Mouse (Mus musculus) spleen, postnatal 14 days (tissue): ENCODE data around the gene Ppp4r3a.

Experiments
- DNase-seq, 2 experiments: peaks; one replicate each; pipeline ENCODE4 v3.0.0; 2021 to 2022; ENCODE audit warnings: low spot score in 2 of 2

Gene Ppp4r3a

DNA sequence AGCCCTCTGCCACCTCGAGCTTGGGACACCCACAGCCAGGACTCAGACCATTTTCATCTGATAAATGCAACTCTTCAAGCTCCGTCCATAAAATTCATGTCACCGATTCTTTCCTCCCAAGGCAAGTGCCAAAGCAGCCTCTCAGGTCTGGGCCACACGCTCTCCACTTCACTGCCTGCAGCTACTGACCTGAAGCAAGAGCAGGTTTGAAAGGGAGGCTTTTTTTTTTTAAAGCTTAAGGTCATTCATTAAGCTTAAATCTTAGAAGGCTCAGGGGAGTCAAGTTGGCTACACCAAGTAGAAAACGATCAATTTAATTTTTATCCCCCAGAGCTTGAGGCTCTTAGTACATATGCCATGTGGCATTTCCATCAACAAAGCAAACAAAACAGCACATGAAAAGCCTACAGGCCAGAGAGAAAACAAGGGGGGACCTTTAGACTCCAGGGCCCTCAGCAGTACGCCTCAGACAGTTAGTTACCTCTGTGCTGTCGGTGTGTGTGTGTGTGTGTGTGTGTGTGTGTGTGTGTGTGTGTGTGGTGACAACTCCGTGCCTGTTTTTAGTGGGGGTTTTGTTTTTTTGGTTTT lies 70.3 kb downstream of the Ppp4r3a start:
- no peak for DNase-seq

DNA sequence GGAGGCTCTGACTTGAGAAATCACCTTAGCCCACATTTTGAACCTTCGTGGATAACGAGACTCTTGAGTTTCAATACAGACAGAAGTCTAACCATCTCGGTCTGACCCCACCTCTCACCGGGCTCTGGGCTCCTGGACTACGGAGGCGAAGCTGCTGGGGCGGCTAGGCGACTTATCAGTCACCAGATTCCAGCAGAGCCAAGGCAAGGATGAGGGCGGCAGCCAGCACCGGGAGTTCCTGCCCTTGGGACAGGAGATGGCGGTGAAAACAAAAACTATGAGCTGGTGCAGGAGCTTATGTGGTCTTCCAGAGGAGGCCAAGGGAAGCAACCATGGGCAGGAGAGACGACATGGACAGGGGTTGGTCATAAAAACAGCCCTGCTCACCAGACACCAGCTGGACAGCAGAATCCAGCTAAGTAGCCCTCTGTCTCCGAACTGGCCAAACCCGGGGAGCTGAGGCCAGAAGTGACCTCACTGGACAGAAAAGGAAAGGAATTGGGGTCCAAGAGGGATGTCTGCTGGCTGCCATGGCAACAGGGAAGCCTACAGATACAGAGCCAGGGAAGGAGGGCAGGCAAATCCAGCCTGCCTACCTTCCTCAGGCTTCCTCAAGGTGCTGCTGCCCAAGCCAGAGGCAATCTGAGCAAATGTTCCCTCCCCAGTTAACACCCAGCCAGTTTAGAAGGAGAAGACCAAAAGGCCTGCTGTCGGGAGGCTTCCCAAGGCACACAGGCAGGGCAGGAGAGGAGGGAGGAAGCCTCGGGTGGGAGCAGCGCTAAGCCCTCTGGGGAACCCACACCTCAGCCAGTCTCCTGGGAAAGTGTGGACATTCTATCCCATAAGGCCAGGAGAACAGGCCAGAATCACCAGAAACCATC lies 71.1 kb downstream of the Ppp4r3a start:
- no peak for DNase-seq

DNA sequence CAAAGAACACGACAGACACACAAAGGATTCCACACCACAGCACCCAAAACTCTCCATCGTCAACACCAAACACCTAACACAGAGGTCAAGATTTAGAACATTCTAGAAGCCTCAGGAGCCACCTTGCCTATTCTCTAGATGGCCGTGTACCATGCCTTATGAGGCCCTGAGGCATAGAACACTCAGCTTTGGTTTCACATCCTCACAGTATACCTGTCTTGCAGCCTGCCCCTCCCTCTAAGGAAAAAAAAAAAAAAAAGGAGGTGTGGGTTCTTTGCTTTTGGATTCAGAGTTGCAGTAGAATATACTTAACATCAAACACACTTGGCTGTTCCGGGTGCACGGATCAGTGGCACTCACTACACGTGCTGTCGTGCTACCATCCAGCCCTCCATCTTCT lies 72.5 kb downstream of the Ppp4r3a start:
- DNase-seq: no peak

DNA sequence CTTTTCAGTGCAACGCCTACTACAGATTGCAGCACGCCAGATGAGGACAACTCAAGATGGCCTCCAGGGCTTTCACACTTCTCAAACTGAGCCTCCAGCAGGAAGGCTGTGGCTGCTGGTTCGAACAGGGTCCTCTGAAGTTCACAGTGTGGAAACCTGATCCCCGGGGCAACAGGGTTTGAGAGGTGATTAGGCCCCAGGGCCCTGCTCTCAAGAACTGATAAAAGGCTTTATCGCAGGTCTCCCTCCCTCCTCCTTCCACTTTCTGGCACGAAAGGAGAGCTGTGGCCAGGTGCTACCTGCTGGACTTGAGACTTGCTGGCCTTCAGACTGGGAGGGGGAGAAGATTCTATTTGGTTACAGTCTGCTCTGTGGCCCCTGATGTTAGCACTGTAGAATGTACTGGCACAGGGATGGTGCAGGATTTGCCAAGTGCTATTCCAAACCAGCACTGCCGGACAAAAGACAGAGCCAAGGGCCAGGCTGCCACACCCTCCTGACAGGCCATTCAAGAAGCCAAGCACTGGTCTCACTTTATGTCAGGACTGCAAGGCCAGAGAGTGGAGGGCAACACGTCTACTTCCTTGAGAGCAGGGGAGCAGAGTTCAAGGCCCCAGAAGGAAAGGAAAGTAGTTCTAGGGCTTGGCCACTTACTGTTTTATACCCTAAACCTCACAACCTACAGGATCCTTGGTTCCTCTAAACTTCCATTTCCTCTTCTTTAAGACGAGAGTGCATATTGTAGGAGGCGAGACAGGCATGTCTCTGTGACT lies 73.2 kb downstream of the Ppp4r3a start:
- no peak for DNase-seq

DNA sequence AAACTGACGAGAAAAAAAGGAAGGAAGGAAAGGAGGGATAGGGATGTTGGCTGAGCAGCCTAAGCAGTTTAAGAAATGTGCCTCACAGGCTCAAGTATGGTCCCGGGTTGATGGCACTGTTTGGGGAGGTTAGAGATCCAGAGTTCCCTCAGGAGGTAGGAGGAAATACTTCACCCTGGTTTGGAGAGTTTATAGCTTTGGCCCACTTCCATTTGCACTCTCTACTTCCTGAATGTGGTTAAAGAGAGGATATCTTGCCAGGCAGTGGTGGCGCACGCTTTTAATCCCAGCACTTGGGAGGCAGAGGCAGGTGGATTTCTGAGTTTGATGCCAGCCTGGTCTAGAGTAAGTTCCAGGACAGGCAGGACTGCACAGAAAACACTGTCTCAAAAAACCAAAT lies 74.3 kb downstream of the Ppp4r3a start:
- no peak for DNase-seq

DNA sequence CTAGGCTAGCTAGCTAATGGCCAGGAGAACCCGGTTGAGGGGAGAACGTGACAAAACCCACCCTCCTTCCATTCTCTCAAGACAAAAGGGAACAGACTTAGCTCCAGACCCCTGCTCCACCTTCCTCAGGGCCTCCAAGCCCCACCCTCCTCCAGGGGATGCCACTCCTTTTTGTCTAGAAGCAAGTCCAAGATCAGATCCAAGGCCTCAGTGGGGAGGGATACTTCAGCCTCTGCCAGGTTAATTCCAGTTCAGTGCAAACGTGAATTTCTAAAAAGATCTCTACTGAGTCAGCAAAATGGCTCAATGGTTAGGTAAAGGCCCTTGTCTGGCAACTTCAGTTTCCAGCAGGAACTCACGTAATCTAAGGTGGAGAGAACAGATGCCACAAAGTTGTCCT lies 74.9 kb downstream of the Ppp4r3a start:
- DNase-seq: no peak

DNA sequence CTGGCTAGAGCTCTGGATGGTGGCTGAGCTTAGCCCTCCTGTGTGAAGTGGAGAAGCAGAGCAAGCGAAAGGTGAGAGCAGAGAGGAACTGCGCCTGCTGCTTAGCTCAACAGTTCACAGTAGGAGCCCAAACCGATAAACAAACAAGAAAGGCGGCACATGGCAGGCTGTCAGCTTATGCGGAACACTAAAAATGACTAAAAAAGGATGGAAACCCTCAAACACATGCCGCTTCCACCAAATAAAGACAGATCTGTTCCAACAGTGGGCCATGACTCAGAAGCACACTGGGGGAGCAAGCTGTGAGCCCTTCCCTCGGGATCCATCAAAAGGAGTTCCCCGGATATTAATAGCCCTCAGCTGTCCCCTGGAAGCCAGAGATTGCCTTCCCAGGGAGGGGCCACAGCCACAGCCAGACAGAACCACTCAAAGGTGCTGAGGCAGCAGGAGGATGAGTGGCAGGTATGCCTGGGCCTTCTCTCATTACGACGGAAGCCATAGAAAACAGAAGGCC lies 75.5 kb downstream of the Ppp4r3a start:
- DNase-seq: no peak

DNA sequence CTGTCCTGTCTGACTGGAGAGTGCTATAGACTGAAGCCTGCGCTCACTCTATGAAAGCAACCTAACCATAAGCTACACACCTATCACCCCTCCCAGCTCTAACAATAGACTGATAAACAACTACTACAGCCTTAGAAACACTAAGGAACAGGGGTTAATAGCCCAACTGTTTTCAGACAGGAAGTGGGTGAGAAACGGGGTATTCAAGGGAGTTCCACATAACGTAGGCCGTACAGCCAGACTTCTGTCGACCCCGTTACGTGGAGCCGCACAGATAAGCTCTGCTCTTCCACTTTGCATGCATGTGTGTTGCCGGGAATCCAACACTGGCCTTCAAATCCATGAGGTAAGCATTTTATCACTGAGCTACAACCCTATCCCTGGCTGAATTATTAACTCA lies 76.1 kb downstream of the Ppp4r3a start:
- DNase-seq: no peak

DNA sequence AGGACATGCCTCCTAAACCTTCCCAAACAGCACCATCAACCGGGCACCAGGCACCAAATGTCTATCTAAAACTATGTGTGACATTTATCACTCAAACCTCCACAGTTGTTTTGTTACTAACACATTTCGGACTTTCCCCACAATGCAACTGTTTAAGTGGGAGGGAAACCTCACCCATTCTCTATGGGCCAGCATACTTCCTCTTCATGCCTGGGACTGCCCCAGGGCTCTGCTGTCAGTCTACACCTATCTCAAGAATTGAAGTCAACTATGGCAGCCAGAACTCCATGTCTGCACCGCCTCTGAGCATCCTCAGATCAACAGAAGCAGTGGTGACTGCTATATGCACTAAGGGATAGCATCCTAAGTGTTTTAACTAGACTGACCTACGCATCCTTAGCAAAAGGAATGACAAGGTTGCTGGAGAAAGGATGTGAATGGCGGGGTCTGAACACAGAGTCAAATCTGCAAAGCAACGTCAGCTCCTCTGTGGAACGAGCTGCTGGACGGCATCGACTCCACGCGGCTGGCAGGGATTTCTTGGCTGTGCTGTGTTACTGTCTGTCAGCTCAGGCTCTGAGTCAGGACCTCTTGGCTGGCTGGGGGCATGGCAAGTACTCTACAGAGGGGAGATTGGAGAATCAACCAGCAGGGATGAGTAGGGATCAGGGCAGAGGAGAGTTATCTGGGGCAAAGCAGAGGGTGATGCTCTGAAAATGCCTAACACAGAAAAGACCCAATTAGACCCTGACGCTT lies 77.7 kb downstream of the Ppp4r3a start:
- peak in 1 of 2 experiments; percentile 35 for DNase-seq

DNA sequence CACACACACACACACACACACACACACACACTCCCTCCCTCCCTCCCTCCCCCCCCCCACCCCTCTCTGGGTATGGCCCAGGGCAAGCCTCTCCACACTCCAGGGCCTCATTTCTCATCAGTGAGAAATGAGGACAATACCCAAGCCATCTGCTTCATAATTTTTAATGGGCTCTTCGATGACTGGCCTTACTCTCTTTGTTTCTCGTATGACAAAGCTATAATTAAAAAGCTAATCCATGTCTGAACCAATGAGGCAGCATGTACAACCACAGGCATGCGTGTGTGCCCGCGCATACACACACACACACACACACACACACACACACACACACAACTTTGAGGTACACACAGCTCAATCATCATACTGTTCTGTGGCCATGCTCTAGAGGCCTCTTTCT lies 78.5 kb downstream of the Ppp4r3a start:
- DNase-seq: no peak

DNA sequence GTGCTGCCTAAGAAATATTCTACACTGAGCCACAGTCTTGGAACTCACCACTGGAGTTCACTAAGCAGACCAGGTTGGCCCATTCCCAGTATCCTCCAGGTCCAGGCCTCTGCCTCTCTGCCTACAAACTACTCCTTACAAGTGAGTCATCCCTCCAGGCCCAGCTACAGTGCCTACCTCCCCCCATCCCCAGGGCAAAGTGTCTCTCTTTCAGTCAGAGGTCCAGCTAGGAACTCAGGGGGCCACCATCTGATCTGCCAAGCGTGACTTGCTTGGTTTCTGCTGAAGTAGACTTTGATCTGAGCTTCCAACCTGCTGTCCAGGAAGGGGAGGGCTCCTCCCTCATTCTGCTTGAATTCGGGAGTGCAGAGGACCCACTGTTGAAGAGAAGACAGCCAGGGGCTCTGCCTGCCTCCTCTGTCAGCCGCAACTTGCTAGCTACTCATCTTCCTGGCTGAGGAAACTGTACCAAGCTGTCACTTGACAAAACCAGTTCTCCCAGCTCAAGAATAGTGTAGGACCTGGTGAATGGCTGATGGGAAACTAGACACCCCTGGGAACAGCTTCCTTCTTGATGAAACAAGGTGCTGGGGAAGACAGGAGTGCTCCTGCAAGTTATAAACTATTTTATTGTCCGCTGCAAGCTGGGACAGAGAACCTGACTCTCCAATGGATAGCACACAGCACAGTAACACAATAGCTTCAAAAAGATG lies 80.5 kb downstream of the Ppp4r3a start:
- no peak for DNase-seq

DNA sequence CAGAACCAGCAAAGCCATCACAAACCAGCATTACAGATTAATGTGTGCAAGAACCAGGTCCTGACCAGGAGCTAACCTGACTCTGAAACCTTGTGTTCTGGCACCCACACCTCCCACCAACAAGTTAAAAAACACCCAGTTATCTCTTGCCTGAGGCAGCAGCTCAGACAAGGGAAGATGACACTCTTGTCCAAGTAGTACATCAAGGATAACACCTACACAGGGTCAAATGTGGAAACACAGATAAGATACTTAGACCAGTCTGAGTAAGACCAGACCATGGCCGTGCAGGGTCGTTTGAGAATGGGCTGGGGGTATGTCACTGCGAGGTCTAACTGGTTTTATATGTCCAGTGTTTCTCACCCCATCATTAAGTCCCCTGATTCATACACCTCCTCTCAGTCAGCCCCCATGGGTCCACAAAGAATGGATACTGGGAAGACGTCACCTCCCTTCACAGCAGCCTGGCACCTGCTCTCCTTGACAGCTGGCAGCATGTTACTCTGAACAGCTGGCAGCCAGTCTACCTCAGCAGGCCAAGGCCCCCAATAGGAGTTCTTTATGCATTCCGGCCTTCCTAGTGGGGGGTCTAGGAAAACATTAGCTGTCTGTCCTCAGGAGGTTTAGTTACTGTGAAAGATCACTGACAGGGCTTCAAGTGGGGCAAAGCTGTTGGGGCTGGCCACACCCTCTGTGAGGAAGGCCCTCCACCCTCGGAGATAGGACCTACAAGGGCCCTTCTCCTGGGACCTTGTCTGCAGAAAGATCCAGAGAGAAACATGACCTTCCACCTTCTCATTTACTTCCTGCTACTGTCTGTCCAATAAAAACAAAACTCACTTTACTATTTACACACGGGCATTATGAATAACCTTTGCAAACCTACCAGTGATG lies 84.2 kb downstream of the Ppp4r3a start:
- no peak for DNase-seq

DNA sequence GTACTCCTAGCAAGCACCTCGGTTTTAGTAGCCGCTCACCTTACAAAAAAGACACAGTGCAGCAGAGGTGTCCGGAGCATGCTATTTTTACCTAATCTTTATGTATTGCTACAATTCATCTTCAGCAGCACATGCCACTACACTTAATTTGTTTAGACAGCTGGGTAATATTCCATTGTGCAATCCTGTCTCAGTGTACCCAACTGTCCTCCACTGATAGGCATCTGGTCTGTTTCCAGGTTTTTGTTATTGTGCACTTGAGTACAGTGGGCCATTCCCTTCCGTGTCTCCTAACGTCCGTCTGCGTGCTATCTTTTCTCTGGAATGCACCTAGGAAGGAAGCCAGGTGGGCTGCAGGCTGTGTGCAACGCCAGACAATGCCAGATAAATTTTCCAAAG lies 84.9 kb downstream of the Ppp4r3a start:
- DNase-seq: no peak

DNA sequence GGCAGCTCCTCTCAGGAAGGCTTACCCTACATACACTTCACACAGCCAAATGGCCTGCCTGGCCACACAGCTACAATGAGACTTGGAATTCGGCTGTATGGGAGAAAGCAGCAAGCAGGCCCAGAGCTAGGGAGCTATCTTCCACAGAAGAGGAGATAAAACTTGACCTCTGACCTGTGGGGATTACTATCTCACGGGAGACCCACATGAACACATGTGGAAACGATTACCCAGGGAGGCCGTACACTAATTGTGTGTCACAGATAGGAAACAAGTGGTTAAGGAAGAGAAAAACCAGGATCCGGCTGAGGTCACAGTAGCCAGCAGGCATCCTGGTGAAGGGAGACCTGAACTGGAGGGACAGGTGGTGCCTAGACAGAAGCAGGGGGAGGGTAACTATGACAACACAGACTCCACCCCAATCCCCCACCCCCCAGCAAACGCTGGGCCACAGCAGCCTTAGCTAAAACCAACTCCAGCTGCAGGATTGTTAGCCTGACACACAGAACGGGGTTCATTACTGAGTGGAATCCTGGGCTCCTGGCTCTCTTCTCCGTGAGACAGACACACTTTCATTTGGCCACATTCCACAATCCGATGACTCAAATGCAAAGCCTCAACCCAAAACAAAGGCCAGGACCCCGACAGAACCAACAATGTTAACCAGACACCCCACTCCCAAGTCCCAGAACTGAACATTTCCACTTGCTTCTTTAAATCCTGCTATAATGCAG lies 85.5 kb downstream of the Ppp4r3a start:
- DNase-seq: no peak

DNA sequence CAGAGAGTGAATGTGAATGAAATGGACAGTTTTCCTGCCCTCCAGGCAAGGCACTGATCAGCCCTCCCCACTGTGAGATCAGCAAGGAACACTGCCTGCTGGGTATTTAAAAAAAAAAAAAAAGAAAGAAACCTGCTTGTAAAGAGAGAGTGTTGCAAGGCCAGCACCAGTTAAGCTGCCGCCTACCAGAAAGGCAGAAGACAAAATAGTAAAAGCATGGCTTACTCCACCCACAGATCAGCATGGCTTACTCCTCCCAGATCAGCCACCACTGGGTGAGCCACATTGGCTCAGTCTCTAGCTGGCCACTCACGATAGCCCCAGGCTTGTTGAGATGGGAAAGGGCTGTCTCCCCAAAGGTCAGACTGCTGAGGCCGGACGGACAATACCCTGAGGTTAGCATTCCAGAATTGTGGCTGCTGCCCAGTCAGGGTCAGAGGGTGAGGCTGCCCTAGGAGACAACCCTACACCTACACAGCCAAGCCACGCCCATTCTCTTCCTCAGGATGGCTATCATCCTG lies 87.1 kb downstream of the Ppp4r3a start:
- no peak for DNase-seq

DNA sequence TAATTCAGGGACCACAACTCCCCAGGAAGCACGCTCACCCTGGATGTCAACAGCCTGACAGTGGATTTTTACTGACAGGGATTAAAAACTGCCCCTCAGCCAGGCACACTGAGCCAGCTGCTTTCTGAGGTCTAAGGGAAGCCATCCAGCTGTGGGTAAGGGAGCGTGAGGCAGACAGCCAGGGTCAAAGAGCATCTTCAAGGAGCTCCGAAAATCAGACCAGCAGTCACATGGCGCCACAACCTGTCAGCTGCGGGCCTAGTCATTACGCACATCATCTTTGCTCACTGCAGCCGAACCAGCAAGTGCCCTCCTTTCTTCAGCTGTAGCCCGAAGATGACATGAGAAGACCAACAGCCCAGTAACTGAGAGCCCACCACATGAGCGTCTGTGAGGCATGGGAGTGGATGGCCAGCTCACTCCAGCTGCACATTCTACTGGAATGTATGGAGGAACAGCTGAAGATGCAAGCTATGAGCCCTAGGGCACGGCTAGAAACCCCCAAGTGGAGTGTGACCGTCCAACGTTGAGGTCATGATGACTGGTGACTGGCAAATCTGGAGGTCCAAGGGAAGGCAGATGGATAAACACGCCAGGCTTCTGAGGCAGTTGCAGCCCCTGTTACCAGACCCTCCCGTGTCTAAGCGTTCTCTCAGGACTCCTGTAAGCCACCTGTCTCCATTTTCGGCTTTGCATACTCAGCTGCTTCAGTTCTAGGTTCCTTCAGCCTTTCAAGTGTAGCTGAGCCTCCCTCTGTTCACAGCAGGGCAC lies 87.7 kb downstream of the Ppp4r3a start:
- no peak for DNase-seq

DNA sequence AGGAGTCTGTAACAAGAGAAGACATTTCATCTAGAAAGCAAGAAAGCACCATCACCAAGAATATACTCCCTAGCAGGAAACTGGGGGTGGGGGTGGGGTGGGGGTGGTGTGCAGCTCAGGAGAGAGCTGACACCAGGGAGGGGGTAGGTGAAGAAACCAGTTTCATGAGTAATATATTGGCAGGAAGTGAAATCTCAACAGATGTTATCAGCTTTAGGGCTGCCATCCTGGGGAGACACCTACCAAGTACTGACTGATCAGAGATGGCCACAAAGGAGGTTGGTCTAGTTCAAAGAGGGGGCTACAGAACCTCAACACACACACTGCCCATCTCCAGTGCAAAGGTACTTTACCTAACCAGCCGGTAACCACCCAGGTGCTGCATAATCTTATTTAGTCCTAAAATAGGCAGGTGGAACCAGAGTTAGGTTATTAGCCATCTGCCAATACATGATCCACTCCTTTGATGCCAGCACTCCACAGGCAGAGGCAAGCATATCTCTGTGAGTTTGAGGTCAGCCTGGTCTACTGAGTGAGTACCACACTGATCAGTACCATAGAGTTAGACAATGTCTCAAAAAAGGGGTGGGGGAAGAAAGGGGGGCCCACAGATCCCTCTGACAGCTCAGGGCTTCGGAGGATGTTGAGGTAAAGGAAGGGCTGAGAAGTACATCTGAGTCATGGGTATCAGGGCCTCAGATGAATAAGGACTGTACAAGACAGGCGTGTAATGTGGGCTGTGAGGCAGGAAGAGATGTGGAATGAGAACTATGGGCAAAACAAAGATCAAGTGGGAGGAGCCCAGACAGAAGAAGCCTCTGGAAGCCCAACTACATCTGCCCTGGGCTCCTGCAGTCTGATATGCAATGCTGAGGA lies 89.1 kb downstream of the Ppp4r3a start:
- no peak for DNase-seq
